Mouse (Mus musculus) liver, adult 2 months (tissue): ENCODE results near the gene Tmem132d. TPM values are rescaled to one million over a fixed set of nuclear protein-coding genes. Genes with fewer than 3 reads are reported as not detected.

Experiments
- DNase-seq: peaks from one replicate; pipeline ENCODE4 v3.0.0-alpha.2; 2011; ENCODE audit warnings: low read depth, low spot score; ENCODE audit errors: extremely low read depth
- H3K27ac ChIP-seq: fragments of 200-500 bp; replicated peaks from 2 replicates; pipeline ENCODE4 v1.5.1; 2012; ENCODE audit warnings: low read depth, mild to moderate bottlenecking, control low read depth, inconsistent platforms, low read length; ENCODE audit not compliant: insufficient read depth
- H3K27me3 ChIP-seq: fragments of 200-500 bp; 2 replicates; pipeline ENCODE4 v1.6.1; 2012; ENCODE audit warnings: mild to moderate bottlenecking, moderate library complexity, low read length, inconsistent platforms; ENCODE audit not compliant: control insufficient read depth, insufficient read depth
- H3K36me3 ChIP-seq: fragments of 200-500 bp; 2 replicates; pipeline ENCODE4 v1.6.1; 2012; ENCODE audit warnings: low read length, inconsistent platforms; ENCODE audit not compliant: control insufficient read depth, insufficient read depth
- H3K4me1 ChIP-seq: fragments of 200-500 bp; 2 replicates; pipeline ENCODE4 v1.6.1; 2011; ENCODE audit warnings: low read length; ENCODE audit not compliant: control insufficient read depth, insufficient read depth
- H3K4me3 ChIP-seq: fragments of 200-500 bp; 2 replicates; pipeline ENCODE4 v1.5.1; 2011; ENCODE audit warnings: low read depth, mild to moderate bottlenecking, control low read depth, low read length, moderate library complexity; ENCODE audit not compliant: insufficient read depth
- H3K79me2 ChIP-seq: fragments of 200-500 bp; 2 replicates; pipeline ENCODE4 v1.6.1; 2012; ENCODE audit warnings: inconsistent platforms, mild to moderate bottlenecking, low read length, moderate library complexity; ENCODE audit not compliant: control insufficient read depth, insufficient read depth
- H3K9ac ChIP-seq: fragments of 200-500 bp; 2 replicates; pipeline ENCODE4 v1.6.1; 2012; ENCODE audit warnings: low read depth, mild to moderate bottlenecking, control low read depth, inconsistent platforms, low read length
- CTCF ChIP-seq: fragments of 200-500 bp; IDR thresholded peaks from 2 replicates; pipeline ENCODE4 v1.5.1; 2011; ENCODE audit warnings: low read depth, low read length, control low read depth
- POLR2A ChIP-seq: fragments of 200-500 bp; IDR thresholded peaks from 2 replicates; pipeline ENCODE4 v1.6.1; 2011; ENCODE audit warnings: low read length, control low read depth; ENCODE audit not compliant: insufficient read depth; ENCODE audit errors: extremely low read depth
- WGBS: fragments of 180-500 bp; shearing (Covaris S2); methylation state at CpG from one replicate; pipeline ENCODE4 v1.1.7; 2018; 5-methylcytosine and 5-hydroxymethylcytosine counted together
- polyA plus RNA-seq: library from polyadenylated mRNA; depleted of rRNA; stranded (reverse); fragments of >200 nt; gene quantifications from 2 replicates; pipeline ENCODE4 v1.2.3, GENCODE M21; 2012
- total RNA-seq: library from RNA; depleted of rRNA; stranded (reverse); fragments of >200 nt; gene quantifications from 2 replicates; pipeline ENCODE4 v1.2.3, GENCODE M21; 2014

Tmem132d gene
- total and polyA plus RNA-seq, 2 experiments: not detected

DNA sequence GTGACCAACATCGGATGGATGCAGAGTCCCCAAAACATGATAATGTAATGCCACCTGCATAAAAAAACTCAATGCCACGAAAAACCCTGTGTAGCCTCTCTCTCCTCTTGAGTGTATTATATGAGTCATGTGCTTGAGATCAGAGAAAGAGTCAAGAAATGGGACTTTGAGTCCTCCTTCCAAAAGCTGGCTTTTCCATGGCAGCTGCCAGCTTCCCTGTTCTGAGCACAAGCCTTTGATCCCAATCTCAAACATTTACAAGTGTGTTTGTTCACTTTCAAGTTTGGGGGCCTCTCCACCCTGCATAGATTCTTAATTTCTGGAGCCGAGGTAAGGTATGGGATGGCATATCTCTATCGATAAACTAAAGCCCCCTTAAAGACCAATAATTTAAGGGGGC, 8.2 kb downstream of the Tmem132d start:
- H3K4me1 ChIP-seq: no peaks in the 10 kb centered on the region
- H3K36me3 ChIP-seq: no peaks in the 10 kb centered on the region
- H3K4me3 ChIP-seq: no peak overlapping the region
- 65% methylated on average over 4 of the region's 4 CpGs for WGBS
- no peak for DNase-seq
- H3K79me2 ChIP-seq: no peaks in the 10 kb centered on the region
- H3K27ac ChIP-seq: no peak overlapping the region
- H3K27me3 ChIP-seq: 0 out of 2 replicates have a peak, but pooled peaks cover 2% of the 10 kb centered on the region
- TF ChIP-seq POLR2A (no peak), CTCF (no peak)
- no peak overlapping the region for H3K9ac ChIP-seq

DNA sequence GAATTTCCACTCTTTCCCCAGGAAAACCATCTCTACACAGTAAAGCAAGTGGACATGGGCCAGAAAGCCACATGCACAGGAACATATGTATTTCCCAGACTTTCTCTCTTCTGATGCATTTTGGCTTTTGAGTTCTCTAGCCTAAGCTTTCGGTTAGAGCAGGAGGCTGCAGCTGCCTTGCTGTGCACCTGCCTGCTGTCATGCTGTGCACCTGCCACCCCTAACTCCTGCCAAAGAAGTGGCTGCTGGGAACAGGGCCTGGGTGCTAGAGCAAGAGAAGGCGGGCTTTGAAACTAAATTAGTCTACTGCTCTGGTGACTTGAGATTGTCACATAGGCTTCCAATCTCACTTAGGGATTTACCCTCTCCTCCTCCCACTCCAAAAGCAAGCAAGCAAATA, 8.7 kb downstream of the Tmem132d start:
- DNase-seq: no peak
- H3K4me1 ChIP-seq: no peaks in the 10 kb centered on the region
- H3K9ac ChIP-seq: no peak overlapping the region
- H3K27me3 ChIP-seq: 0 out of 2 replicates have a peak, but pooled peaks cover 2% of the 10 kb centered on the region
- 79% methylated on average over 2 of the region's 2 CpGs for WGBS
- no peak overlapping the region for H3K27ac ChIP-seq
- no peaks in the 10 kb centered on the region for H3K79me2 ChIP-seq
- H3K4me3 ChIP-seq: no peak overlapping the region
- no peak for TF ChIP-seq CTCF
- TF ChIP-seq POLR2A: no peak
- H3K36me3 ChIP-seq: no peaks in the 10 kb centered on the region

DNA sequence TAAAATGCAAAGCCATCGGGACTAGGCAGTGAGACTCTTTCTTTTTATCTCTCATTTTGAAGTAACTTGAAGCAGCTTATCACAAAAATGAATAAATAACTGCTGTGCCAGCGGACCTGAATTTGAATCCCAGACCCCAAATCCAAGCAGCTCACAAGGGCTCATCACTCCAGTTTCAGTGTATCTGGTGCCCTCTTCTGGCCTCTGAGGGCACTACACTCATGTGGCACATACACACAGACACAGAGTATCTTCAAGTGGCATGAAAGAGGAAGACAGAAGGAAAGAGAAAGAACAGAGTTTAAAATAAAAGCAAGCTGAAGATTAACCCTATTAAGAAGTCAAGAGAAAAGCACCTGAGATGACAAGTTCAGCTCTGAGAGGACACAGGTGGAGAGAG, 10.8 kb downstream of the Tmem132d start:
- no peaks in the 10 kb centered on the region for H3K36me3 ChIP-seq

DNA sequence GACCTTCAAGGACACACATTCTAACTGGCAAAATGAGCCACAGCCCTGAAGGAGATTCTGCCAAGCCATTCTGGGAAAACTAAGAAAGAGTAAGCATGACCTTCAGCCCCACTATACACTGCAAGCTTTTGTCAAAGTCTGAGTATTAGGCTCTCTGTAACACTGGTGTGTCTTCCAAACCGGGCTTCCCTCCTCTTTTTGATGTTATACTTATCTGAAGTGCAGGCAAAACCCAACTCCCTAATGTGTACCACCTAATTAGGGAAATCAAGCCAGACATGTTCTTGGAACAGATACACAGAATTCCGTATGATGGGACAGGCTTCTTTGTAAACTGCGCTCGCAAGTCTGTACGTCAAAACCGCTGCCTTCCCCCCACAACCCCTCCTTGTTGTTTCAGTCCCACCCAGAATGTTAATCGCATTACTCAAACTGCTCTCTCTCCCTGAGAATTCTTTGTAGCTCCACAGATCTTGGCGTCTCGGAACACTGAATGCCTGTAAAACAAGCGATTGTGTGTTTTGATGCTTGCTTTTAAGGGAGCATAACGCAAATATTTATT, 14.6 kb downstream of the Tmem132d start:
- H3K9ac ChIP-seq: no peak overlapping the region
- TF ChIP-seq CTCF (no peak), POLR2A (no peak)
- DNase-seq: no peak
- H3K36me3 ChIP-seq: no peaks in the 10 kb centered on the region
- H3K27me3 ChIP-seq: 0 out of 2 replicates have a peak, but pooled peaks cover 2% of the 10 kb centered on the region
- H3K4me3 ChIP-seq: no peak overlapping the region
- H3K4me1 ChIP-seq: no peaks in the 10 kb centered on the region
- 69% methylated on average over 11 of the region's 11 CpGs for WGBS
- no peak overlapping the region for H3K27ac ChIP-seq
- H3K79me2 ChIP-seq: no peaks in the 10 kb centered on the region

More for the DNA sequence above, 10.8 kb downstream of the Tmem132d start:
- Histone ChIP-seq H3K79me2 (no peaks in the 10 kb centered on the region), H3K4me3 (no peak overlapping the region), H3K27me3 (0 out of 2 replicates have a peak, but pooled peaks cover 2% of the 10 kb centered on the region), H3K27ac (no peak overlapping the region), H3K9ac (no peak overlapping the region), H3K4me1 (no peaks in the 10 kb centered on the region)
- TF ChIP-seq POLR2A (no peak), CTCF (no peak)
- WGBS: 86% methylated on average over 2 of the region's 2 CpGs
- no peak for DNase-seq

DNA sequence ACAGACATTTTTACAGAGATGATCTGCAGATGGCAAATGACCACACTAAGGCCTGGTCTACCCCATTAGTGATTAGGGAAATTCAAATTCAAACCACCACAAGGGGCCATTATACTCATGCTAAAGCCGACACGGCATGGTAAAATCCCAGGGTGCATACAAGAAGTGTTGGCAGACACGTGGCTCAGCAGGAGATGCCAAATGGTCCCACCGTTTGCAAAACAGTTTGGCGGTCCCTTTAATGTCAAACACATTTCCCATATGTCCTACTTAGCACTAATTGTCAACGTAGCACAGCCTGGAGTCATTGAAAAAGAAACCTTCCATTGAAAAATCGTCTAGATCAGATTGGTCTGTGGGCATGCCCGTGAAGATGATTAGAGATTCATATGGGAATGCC, 18.8 kb downstream of the Tmem132d start:
- H3K36me3 ChIP-seq: no peaks in the 10 kb centered on the region
- no peak overlapping the region for H3K9ac ChIP-seq
- no peak for TF ChIP-seq CTCF
- TF ChIP-seq POLR2A: no peak
- DNase-seq: no peak
- 67% methylated on average over 8 of the region's 8 CpGs for WGBS
- H3K27me3 ChIP-seq: no peaks in the 10 kb centered on the region
- no peak overlapping the region for H3K27ac ChIP-seq
- H3K79me2 ChIP-seq: no peaks in the 10 kb centered on the region
- no peaks in the 10 kb centered on the region for H3K4me1 ChIP-seq
- no peak overlapping the region for H3K4me3 ChIP-seq

DNA sequence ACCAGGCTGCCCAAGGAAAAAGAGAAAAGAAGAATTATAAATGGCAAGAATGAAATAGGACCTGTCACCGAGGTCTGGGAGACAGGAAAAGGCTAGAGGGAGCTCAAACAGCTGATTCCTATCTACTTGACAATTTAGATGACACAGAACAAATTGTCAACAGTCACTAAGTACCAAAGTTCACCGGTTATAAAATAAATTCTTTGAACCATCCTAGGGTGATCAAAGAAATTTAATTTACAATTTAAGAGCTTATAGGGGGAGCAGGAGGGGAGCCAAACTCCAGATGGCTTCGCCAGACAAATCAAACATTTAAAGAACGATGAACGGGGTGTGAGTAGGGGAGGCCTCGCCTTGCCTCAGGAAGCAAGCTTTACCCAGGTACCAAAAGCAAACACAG, 20.6 kb downstream of the Tmem132d start:
- TF ChIP-seq POLR2A (no peak), CTCF (no peak)
- Histone ChIP-seq H3K9ac (no peak overlapping the region), H3K27ac (no peak overlapping the region), H3K79me2 (no peaks in the 10 kb centered on the region), H3K4me3 (no peak overlapping the region), H3K36me3 (no peaks in the 10 kb centered on the region), H3K4me1 (no peaks in the 10 kb centered on the region), H3K27me3 (no peaks in the 10 kb centered on the region)
- no peak for DNase-seq
- 31% methylated on average over 6 of the region's 6 CpGs for WGBS
